Mouse (Mus musculus): Measurements from ENCODE around the gene Epha2.

The Epha2 gene

DNA sequence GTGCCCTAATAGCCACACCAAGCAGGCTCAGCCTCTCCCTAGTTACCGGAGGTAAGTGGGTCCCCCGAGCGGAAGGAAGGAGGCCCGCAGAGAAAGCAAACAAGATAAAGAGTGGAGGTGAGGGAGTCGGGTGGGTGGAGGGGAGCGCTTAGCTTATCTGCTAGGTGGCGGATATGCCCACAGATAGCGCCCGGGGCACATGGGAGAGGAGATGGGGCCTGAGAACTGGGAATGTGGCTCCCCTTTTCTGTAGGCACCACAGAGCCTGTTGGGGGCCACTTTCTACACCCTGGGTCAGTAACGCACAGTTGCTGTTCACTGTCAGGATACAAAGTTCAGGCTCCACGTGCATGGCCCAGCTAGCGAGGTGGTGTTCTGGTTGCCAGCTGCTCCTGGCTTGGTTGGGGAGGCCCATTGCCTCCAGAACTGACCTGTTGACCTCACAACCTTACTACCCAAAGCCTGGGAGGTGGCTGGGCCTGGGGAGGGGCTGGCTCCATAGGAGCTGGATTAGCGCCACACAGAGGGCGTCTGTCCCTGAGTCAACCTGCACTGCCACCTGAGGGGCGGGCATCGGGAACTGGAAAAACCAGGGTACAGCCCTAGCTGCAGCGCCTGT, 11.6 kb downstream of the Epha2 start:
- in situ Hi-C loops (cut with MboI; ENCODE audit: low pct_unique_long_range_greater_than_20kb in 1 of 2, low sequenced_read_pairs in 2 of 2, unreplicated experiment in 1 of 2) = no loop called here

DNA sequence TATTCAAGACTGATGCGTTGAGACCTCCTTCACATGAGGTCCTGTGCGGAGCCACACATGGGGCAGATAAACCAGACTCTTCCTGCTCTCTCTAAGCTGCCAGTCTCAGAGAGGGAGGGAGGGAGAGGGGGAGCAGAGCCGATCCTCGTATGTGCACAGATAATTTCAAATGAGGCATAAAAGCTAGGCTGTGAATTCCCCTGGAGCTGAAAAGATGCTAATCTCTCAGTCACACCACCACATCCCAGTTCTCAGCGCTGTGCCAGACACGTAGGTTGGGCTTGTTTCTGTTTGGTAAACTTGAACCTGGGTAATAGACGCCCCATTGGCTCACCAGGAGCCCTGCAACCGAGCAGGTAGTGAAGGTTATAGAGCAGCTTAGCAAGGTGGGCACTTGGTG, 12.4 kb downstream of the Epha2 start:
- in situ Hi-C loops (cut with MboI; ENCODE audit: low pct_unique_long_range_greater_than_20kb in 1 of 2, low sequenced_read_pairs in 2 of 2, unreplicated experiment in 1 of 2) = no loop called here

- in situ Hi-C loops (cut with MboI; ENCODE audit: low pct_unique_long_range_greater_than_20kb in 1 of 2, low sequenced_read_pairs in 2 of 2, unreplicated experiment in 1 of 2) = no loop called here
Measured at GRCm38 (mm10) chr4:141313924-141314323, 12.9 kb downstream of the Epha2 start.

DNA sequence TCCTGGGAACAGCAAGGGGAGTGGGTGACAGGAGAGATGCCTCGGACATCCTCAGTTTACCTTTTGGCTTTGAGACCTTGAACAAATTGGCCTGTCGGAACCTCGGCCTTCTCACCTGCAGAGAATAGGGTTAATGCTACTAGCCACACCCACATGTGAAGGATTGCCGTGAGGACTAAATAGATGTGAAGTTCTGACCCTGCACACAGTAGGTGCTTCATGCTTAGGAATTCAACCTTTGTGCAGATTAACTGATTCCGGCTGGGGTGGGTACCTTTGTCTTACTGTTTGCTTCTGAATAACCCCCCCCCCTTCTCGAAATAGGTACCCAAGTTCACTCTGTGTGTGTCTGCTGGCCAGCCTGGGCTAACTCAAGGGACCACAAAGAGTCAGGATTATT, 13.7 kb downstream of the Epha2 start:
- in situ Hi-C loops (cut with MboI; ENCODE audit: low pct_unique_long_range_greater_than_20kb in 1 of 2, low sequenced_read_pairs in 2 of 2, unreplicated experiment in 1 of 2) = no loop called here

DNA sequence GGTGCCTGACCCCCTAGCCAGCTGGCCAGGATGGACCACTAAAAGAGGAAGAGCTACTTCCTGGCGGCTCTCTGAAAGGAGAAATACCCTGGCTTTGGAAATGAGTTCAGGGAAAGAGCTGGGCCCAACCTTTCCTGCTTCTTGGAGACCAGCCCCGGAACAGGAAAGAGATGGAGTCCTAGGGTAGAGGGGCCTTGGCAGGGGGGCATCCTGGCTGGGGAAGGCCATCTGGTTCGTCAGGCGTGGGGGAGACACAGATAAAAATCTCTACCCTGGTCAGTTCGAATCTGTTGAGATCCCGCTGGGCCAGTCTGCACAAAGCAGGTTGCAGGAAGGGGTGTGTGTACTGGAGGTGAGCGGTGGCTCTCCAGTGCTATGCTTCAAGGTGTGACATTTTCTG, 15.0 kb downstream of the Epha2 start:
- in situ Hi-C loops (cut with MboI; ENCODE audit: low pct_unique_long_range_greater_than_20kb in 1 of 2, low sequenced_read_pairs in 2 of 2, unreplicated experiment in 1 of 2) = no loop called here

GRCm38 (mm10) chr4:141316498-141317180, 15.6 kb downstream of the Epha2 start:
- in situ Hi-C loops (cut with MboI; ENCODE audit: low pct_unique_long_range_greater_than_20kb in 1 of 2, low sequenced_read_pairs in 2 of 2, unreplicated experiment in 1 of 2) = no loop called here

DNA sequence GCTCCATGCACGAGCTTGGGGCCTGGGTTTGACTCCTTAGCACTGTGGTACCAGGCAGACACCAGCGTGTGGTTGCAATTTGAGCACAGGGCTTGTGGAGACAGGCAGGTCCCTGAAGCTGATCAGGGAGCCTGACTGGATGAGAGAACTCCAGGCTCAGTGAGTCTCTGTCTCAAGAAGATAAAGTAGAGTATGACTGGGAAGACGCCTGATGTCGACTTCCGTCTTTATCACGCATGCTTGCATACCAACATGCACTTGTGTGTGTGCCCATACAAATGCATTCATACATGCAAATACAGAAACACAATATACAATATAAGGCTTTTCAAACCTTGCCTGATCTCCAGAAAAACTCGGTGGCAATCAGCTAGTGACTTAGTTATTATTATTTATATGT, 16.9 kb downstream of the Epha2 start:
- in situ Hi-C loops (cut with MboI; ENCODE audit: low pct_unique_long_range_greater_than_20kb in 1 of 2, low sequenced_read_pairs in 2 of 2, unreplicated experiment in 1 of 2) = no loop called here

GRCm38 (mm10) chr4:141322526-141322925, 21.5 kb downstream of the Epha2 start:
- in situ Hi-C loops (cut with MboI; ENCODE audit: low pct_unique_long_range_greater_than_20kb in 1 of 2, low sequenced_read_pairs in 2 of 2, unreplicated experiment in 1 of 2) = loop anchor here in 1 of 2 experiments (5.0 kb wide), 1 partner anchor 40 kb away; no protein-coding TSS in a partner anchor

GRCm38 (mm10) chr4:141324771-141325191, 23.7 kb downstream of the Epha2 start:
- in situ Hi-C loops (cut with MboI; ENCODE audit: low pct_unique_long_range_greater_than_20kb in 1 of 2, low sequenced_read_pairs in 2 of 2, unreplicated experiment in 1 of 2) = loop anchor here in 1 of 2 experiments (5.0 kb wide), 1 partner anchor 38 kb away; no protein-coding TSS in a partner anchor

- in situ Hi-C loops (cut with MboI; ENCODE audit: low pct_unique_long_range_greater_than_20kb in 1 of 2, low sequenced_read_pairs in 2 of 2, unreplicated experiment in 1 of 2) = no loop called here
Measured at GRCm38 (mm10) chr4:141325636-141326035, 24.6 kb downstream of the Epha2 start.

DNA sequence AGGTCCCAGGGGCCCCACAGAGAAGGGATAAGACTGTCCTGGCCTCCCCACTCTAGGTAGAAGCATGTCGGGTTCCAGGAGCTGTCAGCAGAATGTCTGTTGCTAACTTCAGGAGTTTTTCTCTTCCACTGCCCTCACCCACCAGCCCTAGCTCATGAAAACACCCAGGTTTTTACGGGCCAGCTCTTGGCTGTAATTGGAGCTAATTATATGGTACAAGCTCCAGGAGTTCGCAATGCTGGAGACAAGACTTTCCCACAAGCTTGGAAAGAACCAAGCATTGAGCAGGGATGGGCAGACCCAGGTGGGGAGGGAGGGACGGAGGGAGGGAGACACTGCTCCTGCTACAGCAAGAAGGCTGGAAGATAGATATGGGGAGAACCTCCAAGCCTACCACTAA, 26.0 kb downstream of the Epha2 start:
- in situ Hi-C loops (cut with MboI; ENCODE audit: low pct_unique_long_range_greater_than_20kb in 1 of 2, low sequenced_read_pairs in 2 of 2, unreplicated experiment in 1 of 2) = no loop called here

- in situ Hi-C loops (cut with MboI; ENCODE audit: low pct_unique_long_range_greater_than_20kb in 1 of 2, low sequenced_read_pairs in 2 of 2, unreplicated experiment in 1 of 2) = no loop called here
Measured at GRCm38 (mm10) chr4:141328742-141329141, 27.7 kb downstream of the Epha2 start.

- in situ Hi-C loops (cut with MboI; ENCODE audit: low pct_unique_long_range_greater_than_20kb in 1 of 2, low sequenced_read_pairs in 2 of 2, unreplicated experiment in 1 of 2) = no loop called here
Measured at GRCm38 (mm10) chr4:141329968-141330367, 28.9 kb downstream of the Epha2 start.

- in situ Hi-C loops (cut with MboI; ENCODE audit: low pct_unique_long_range_greater_than_20kb in 1 of 2, low sequenced_read_pairs in 2 of 2, unreplicated experiment in 1 of 2) = no loop called here
Measured at GRCm38 (mm10) chr4:141331446-141331845, 30.4 kb downstream of the Epha2 start.

DNA sequence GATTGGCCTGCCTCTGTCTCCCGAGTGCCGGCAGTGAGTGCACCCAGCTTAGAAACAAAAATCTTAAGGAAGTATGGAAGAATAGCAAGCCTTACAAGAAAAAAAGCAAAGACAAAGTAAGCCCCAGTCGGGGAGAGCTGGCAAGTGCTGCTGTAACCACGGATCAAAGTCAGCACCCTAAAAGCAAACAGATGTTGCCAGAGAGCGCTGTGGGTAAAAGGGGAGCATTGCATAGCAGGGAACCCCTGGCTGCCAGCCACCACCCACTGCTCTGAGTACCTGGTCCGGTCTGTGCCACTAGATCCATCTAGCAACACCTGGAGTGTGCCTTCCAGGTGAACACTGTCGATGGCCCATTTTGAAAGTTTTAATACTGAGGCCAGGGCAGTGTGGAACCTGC, 31.2 kb downstream of the Epha2 start:
- in situ Hi-C loops (cut with MboI; ENCODE audit: low pct_unique_long_range_greater_than_20kb in 1 of 2, low sequenced_read_pairs in 2 of 2, unreplicated experiment in 1 of 2) = no loop called here

DNA sequence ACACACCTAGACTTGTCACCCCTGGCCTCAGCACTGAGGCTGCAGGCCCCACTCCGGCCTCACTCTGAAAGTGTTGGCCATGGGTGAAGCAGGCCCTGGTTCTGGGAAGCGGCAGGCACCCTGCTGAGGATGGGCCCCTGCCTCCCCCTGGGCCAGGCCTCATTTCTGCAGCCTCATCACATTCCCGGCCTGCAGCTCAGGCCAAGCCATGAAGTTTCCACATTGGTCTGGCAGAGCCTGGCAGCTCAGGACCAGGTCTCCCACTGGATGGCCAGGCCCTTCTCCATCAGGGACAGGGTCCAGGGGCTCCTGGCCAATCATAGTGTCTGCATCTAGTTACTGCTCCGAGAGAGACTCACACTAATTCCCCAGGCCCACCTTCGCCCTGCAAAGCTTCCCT, 33.7 kb downstream of the Epha2 start:
- in situ Hi-C loops (cut with MboI; ENCODE audit: low pct_unique_long_range_greater_than_20kb in 1 of 2, low sequenced_read_pairs in 2 of 2, unreplicated experiment in 1 of 2) = no loop called here

- in situ Hi-C loops (cut with MboI; ENCODE audit: low pct_unique_long_range_greater_than_20kb in 1 of 2, low sequenced_read_pairs in 2 of 2, unreplicated experiment in 1 of 2) = no loop called here
Measured at GRCm38 (mm10) chr4:141335263-141335796, 34.3 kb downstream of the Epha2 start.

- in situ Hi-C loops (cut with MboI; ENCODE audit: low pct_unique_long_range_greater_than_20kb in 1 of 2, low sequenced_read_pairs in 2 of 2, unreplicated experiment in 1 of 2) = no loop called here
Measured at GRCm38 (mm10) chr4:141336196-141336595, 35.2 kb downstream of the Epha2 start.

DNA sequence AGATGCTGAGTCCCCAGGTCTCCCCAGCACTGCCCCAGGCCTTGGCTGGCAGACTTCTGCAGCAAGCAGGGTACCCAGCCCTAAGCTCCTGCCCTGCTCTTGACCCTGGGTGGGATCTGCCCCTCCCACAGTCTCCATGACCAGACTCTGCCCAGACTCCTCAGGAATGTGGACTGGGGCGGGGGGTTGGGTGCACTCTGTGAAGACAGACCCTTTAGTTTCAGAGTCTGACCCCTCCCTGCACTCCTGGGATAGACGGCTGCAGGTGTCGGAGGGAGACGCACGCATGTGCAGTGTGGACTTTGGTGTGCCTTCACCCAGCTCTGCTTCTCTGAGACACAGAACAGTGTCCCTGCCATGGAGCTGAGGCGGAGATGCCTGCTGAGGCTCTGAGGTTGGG, 36.9 kb downstream of the Epha2 start:
- in situ Hi-C loops (cut with MboI; ENCODE audit: low pct_unique_long_range_greater_than_20kb in 1 of 2, low sequenced_read_pairs in 2 of 2, unreplicated experiment in 1 of 2) = no loop called here

DNA sequence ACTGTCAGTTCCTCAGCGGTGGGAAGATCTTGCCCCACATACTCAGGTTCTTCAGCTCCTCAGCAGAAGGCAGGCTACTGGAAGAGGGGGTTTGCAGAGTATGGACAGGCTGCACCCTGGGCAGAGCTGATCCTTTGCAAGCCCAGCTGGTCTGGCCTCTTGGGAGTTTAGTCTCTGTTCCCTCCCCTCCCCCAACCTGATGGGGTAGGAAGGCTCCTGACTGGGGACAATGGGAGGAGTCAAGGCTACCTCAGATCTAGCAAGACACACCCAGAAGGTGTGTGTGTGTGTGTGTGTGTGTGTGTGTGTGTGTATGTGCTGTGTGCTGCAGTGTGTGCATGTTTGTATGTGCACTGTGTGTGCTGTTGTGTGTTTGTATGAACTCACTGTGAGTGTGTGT, 37.8 kb downstream of the Epha2 start:
- in situ Hi-C loops (cut with MboI; ENCODE audit: low pct_unique_long_range_greater_than_20kb in 1 of 2, low sequenced_read_pairs in 2 of 2, unreplicated experiment in 1 of 2) = no loop called here

Measured in mouse embryonic stem cell (cell line).